Mouse (Mus musculus) olfactory bulb, adult 2 months (tissue): ENCODE measurements at regions not wholly inside any gene's neighbourhood (a gene's known extent, or its start where the extent isn't known, plus 50 kb on each side); places are given as distances from the start of the nearest gene placed in this dataset.

ENCODE experiments used
- H3K27ac ChIP-seq: fragments of 200-500 bp; 2 replicates; pipeline ENCODE4 v1.5.1; 2012; ENCODE audit warnings: low read depth, low read length; ENCODE audit not compliant: insufficient read depth
- H3K4me1 ChIP-seq: fragments of 200-500 bp; 2 replicates; pipeline ENCODE4 v1.6.1; 2012; ENCODE audit warnings: low read length; ENCODE audit not compliant: control insufficient read depth, insufficient read depth
- H3K4me3 ChIP-seq: fragments of 200-500 bp; 2 replicates; pipeline ENCODE4 v1.5.1; 2012; ENCODE audit warnings: mild to moderate bottlenecking, low read depth, low read length, moderate library complexity; ENCODE audit not compliant: insufficient read depth
- CTCF ChIP-seq: fragments of 200-500 bp; IDR thresholded peaks from 2 replicates; pipeline ENCODE4 v1.5.1; 2012; ENCODE audit warnings: low read depth, mild to moderate bottlenecking, low read length, moderate library complexity; ENCODE audit not compliant: insufficient read depth
- POLR2A ChIP-seq: fragments of 200-500 bp; IDR thresholded peaks from 2 replicates; pipeline ENCODE4 v1.6.1; 2012; ENCODE audit warnings: mild to moderate bottlenecking, low read depth, low read length, moderate library complexity; ENCODE audit not compliant: insufficient read depth
- WGBS: fragments of 180-500 bp; shearing (Covaris S2); methylation state at CpG from one replicate; pipeline ENCODE4 v1.1.7; 2018; 5-methylcytosine and 5-hydroxymethylcytosine counted together

DNA sequence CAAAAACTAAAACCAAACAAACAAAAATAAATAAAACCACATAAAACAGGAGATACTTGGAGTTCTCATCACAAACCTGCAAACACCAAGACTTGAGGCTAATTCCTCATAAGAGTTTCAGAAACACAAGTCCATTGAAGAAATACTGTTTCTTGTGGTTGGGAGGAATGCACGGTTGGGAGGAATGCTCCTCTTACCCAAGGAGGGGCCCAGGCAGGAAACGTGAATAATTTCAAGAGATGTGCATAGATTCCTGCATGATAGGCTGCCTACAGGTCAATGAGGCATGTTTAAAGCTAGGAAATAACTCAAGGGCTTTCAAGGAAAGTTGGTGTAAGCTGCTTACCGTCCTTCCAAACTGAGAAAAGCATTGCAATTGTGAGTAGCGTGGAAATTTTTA is 243.7 kb downstream of the Fam49a start:
- Histone ChIP-seq H3K27ac (no peak overlapping the region), H3K4me1 (no peaks in the 10 kb centered on the region), H3K4me3 (no peak overlapping the region)
- WGBS = 86% methylated on average over 4 of the region's 4 CpGs
- TF ChIP-seq POLR2A (no peak), CTCF (no peak)

GRCm38 (mm10) chr12:12499903-12500302 is 238.0 kb downstream of the Fam49a start:
- no peaks in the 10 kb centered on the region for H3K4me1 ChIP-seq

DNA sequence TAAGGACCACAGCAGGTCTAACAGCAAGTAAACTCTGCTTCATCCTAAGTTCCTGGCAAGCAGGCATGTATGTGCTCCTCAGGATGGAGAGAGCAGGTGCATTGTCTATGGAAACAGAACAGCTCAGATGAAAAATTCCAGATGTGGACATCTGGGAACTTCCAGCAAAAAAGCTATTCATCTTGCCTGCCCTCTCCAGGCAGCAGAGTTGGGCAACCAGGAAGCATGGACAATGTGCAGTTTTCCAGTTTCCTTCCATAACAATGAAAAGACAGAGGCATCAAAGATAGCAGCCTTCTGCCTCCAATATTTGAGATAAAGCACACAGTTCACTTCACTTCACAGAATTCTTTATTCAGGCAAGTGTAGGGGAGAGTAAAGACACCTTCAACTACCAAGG is 236.7 kb downstream of the Fam49a start:
- no peak overlapping the region for H3K4me3 ChIP-seq
- no peak overlapping the region for H3K27ac ChIP-seq
- H3K4me1 ChIP-seq = no peaks in the 10 kb centered on the region
- no peak for TF ChIP-seq POLR2A
- no peak for TF ChIP-seq CTCF

More at GRCm38 (mm10) chr12:12499903-12500302, 238.0 kb downstream of the Fam49a start:
- TF ChIP-seq CTCF = no peak
- no peak for TF ChIP-seq POLR2A
- no peak overlapping the region for H3K4me3 ChIP-seq
- WGBS = 74% methylated on average over 3 of the region's 3 CpGs
- H3K27ac ChIP-seq = no peak overlapping the region

DNA sequence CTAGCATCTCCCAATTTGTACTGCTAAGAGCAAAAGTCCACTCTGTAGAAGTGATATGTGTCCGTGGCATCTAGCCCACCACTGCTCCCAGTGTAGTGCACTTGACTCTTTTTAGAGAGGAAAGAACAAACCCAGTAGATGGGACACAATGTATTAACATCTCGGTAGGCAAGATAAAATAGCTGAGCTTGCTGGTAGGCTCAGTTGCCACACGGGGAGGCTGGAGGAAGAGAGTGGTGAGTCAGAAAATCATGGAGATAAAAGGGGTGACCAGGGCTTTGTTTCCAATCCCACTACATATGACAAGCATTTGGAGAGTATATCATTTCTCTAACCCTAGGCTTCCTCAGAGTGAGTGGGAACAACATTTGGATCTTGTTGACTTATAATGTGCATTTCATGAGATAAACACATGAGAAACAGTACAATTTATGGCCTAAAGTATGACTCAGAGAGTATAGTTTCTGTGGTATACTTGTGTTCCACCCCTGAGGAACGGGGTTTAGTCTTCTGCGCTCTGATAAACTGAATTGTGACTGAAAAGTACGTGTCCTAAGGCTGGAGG is 235.4 kb downstream of the Fam49a start:
- WGBS = 65% methylated on average over 6 of the region's 6 CpGs
- no peaks in the 10 kb centered on the region for H3K4me1 ChIP-seq
- TF ChIP-seq POLR2A (no peak), CTCF (no peak)
- no peak overlapping the region for H3K27ac ChIP-seq
- no peak overlapping the region for H3K4me3 ChIP-seq

GRCm38 (mm10) chr12:12496593-12497141 is 234.7 kb downstream of the Fam49a start:
- H3K4me3 ChIP-seq = no peak overlapping the region
- no peak for TF ChIP-seq CTCF
- TF ChIP-seq POLR2A = no peak
- no peaks in the 10 kb centered on the region for H3K4me1 ChIP-seq
- no peak overlapping the region for H3K27ac ChIP-seq
- 65% methylated on average over 7 of the region's 7 CpGs for WGBS

- 71% methylated on average over 1 of the region's 1 CpGs for WGBS
- Histone ChIP-seq H3K27ac (no peak overlapping the region), H3K4me1 (no peaks in the 10 kb centered on the region), H3K4me3 (no peak overlapping the region)
- TF ChIP-seq POLR2A (no peak), CTCF (no peak)
These were observed 228.2 kb downstream of the Fam49a start for GRCm38 (mm10) chr12:12490173-12490572.

GRCm38 (mm10) chr12:12488090-12488489 is 226.2 kb downstream of the Fam49a start:
- Histone ChIP-seq H3K27ac (no peak overlapping the region), H3K4me3 (no peak overlapping the region), H3K4me1 (no peaks in the 10 kb centered on the region)
- WGBS = 94% methylated on average over 1 of the region's 1 CpGs
- TF ChIP-seq CTCF = no peak
- TF ChIP-seq POLR2A = no peak

GRCm38 (mm10) chr12:12486656-12487356 is 224.9 kb downstream of the Fam49a start:
- no peak overlapping the region for H3K4me3 ChIP-seq

GRCm38 (mm10) chr12:12484921-12485680 is 223.2 kb downstream of the Fam49a start:
- no peak overlapping the region for H3K4me3 ChIP-seq
- H3K27ac ChIP-seq = no peak overlapping the region
- TF ChIP-seq CTCF (no peak), POLR2A (no peak)
- no peaks in the 10 kb centered on the region for H3K4me1 ChIP-seq
- WGBS = 70% methylated on average over 9 of the region's 9 CpGs

More at GRCm38 (mm10) chr12:12486656-12487356, 224.9 kb downstream of the Fam49a start:
- 93% methylated on average over 1 of the region's 1 CpGs for WGBS
- TF ChIP-seq CTCF (no peak), POLR2A (no peak)
- Histone ChIP-seq H3K4me1 (no peaks in the 10 kb centered on the region), H3K27ac (no peak overlapping the region)
